Mouse (Mus musculus) midbrain, postnatal 0 days (tissue): ENCODE measurements around the gene Golm1. TPM values are rescaled to one million over a fixed set of nuclear protein-coding genes. Genes with fewer than 3 reads are reported as not detected.

Source experiments
- ATAC-seq: fragments of 200-750 bp; cut with Nextera tagmentation; 2 replicates; pipeline ENCODE4 v1.8.0; 2017; ENCODE audit warnings: moderate number of reproducible peaks, mild to moderate bottlenecking, moderate TSS enrichment, moderate library complexity; ENCODE audit not compliant: low FRiP score
- DNase-seq: peaks from one replicate; pipeline ENCODE4 v3.0.0-alpha.2; 2015; ENCODE audit warnings: low spot score
- H3K27ac ChIP-seq: fragments of 300-500 bp; sonication (generic); 2 replicates; pipeline ENCODE4 v1.5.1; 2014; ENCODE audit warnings: low read depth, mild to moderate bottlenecking, low read length, mixed read lengths
- H3K27me3 ChIP-seq: fragments of 300-500 bp; sonication (generic); 2 replicates; pipeline ENCODE4 v1.6.1; 2014; ENCODE audit warnings: low read length, control low read depth, mixed read lengths; ENCODE audit not compliant: insufficient read depth
- H3K36me3 ChIP-seq: fragments of 300-500 bp; sonication (generic); 2 replicates; pipeline ENCODE4 v1.6.1; 2014; ENCODE audit warnings: low read length, control low read depth, mixed read lengths; ENCODE audit not compliant: insufficient read depth
- H3K4me1 ChIP-seq: fragments of 300-500 bp; sonication (generic); 2 replicates; pipeline ENCODE4 v1.6.1; 2014; ENCODE audit warnings: mild to moderate bottlenecking, control low read depth, antibody characterized with exemption, low read length, mixed read lengths; ENCODE audit not compliant: insufficient read depth
- H3K4me2 ChIP-seq: fragments of 300-500 bp; sonication (generic); 2 replicates; pipeline ENCODE4 v1.6.1; 2014; ENCODE audit warnings: low read depth, mild to moderate bottlenecking, low read length, mixed read lengths; ENCODE audit not compliant: poor library complexity, severe bottlenecking
- H3K4me3 ChIP-seq: fragments of 300-500 bp; sonication (generic); 2 replicates; pipeline ENCODE4 v1.5.1; 2014; ENCODE audit warnings: low read depth, mild to moderate bottlenecking, low read length, moderate library complexity
- H3K9ac ChIP-seq: fragments of 300-500 bp; sonication (generic); replicated peaks from 2 replicates; pipeline ENCODE4 v1.6.1; 2014; ENCODE audit warnings: mild to moderate bottlenecking, low read length, moderate library complexity, mixed read lengths; ENCODE audit not compliant: poor library complexity, severe bottlenecking
- H3K9me3 ChIP-seq: fragments of 300-500 bp; sonication (generic); 2 replicates; pipeline ENCODE4 v1.6.1; 2016; ENCODE audit warnings: low read length, control low read depth
- CTCF ChIP-seq: IDR thresholded peaks from 2 replicates; pipeline ENCODE4 v1.5.1; 2016; ENCODE audit warnings: antibody characterized with exemption, mild to moderate bottlenecking
- WGBS: fragments of 180-500 bp; shearing (Covaris S2); extraction: QIAGEN DNeasy Blood & Tissue Kit; methylation state at CpG from one replicate; pipeline ENCODE4 v1.1.7; 2014; 5-methylcytosine and 5-hydroxymethylcytosine counted together
- polyA plus RNA-seq: library from polyadenylated mRNA; unstranded; fragments of >200 nt; fragmentation: Nextera tagmentation; extraction: Ambion mirVana; gene quantifications from 2 replicates; pipeline ENCODE4 v1.2.1, GENCODE M21; 2015
- total RNA-seq: library from RNA; depleted of rRNA; stranded (reverse); fragments of >200 nt; gene quantifications from 2 replicates; pipeline ENCODE4 v1.2.3, GENCODE M21; 2014

Golm1 gene
- total and polyA plus RNA-seq, 2 experiments from 2014 or later, result 13.0 to 15.3 TPM

DNA sequence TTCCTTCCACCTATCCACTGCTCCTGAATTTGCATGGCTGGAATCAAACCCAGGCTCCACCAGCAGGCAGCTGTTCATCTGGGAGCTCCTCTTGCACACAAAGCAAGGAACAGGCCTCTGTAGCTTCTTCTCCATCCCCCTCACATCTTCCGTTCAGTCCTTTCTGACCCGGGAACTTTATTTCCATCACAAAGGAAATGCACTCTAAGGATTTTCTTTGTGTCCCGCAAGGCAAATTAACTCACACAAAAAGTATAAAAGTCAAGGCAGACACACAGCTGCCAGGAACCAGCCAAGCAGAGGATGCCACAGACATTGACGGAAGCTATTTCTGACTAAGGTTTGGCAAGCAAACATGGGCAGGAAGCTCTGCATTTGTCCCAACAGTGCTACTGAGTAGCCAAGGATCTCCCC is 18.6 kb downstream of the Golm1 start:
- no peaks in the 10 kb centered on the region for H3K36me3 ChIP-seq
- no peak for TF ChIP-seq CTCF
- H3K4me2 ChIP-seq, result no peak overlapping the region
- no peak for DNase-seq
- H3K4me1 ChIP-seq, result peaks cover 7% of the 10 kb centered on the region
- no peak overlapping the region for H3K4me3 ChIP-seq
- H3K9me3 ChIP-seq, result no peaks in the 10 kb centered on the region
- WGBS, result 7% methylated on average over 4 of the region's 4 CpGs
- peak overlapping the region; percentile 38 for H3K27ac ChIP-seq
- ATAC-seq, result no peak
- no peak overlapping the region for H3K9ac ChIP-seq
- no peaks in the 10 kb centered on the region for H3K27me3 ChIP-seq

DNA sequence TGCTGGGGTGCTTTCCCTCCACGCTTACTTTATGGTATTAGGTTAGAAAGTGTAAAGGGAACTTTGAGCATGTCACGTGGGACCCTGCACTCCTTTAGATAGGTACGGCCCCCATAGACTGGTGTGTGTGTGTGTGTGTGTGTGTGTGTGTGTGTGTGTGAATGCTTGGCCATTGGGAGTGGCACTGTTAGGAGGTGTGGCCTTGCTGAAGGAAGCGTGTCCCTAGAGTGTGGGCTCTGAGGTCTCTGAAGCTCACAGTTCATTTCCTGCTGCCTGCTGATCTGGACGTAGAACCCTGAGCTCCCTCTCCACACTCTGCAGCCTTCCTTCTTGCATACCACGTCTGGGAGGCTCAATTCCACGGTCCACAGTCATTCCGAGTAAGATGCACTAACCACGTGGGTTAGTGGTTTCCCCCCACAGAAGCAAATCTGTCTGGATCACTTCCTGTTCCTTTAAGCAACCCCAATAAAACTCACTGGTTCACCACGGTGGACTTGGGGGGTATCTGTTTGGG is 19.2 kb downstream of the Golm1 start:
- DNase-seq (no peak), ATAC-seq (no peak)
- Histone ChIP-seq H3K4me3 (no peak overlapping the region), H3K27ac (peak overlapping the region; percentile 38; the same call in 1 of the 2 replicates), H3K9me3 (no peaks in the 10 kb centered on the region), H3K27me3 (no peaks in the 10 kb centered on the region), H3K4me2 (no peak overlapping the region), H3K4me1 (peaks cover 7% of the 10 kb centered on the region), H3K36me3 (no peaks in the 10 kb centered on the region), H3K9ac (no peak overlapping the region)
- TF ChIP-seq CTCF, result no peak
- WGBS, result 57% methylated on average over 10 of the region's 10 CpGs

DNA sequence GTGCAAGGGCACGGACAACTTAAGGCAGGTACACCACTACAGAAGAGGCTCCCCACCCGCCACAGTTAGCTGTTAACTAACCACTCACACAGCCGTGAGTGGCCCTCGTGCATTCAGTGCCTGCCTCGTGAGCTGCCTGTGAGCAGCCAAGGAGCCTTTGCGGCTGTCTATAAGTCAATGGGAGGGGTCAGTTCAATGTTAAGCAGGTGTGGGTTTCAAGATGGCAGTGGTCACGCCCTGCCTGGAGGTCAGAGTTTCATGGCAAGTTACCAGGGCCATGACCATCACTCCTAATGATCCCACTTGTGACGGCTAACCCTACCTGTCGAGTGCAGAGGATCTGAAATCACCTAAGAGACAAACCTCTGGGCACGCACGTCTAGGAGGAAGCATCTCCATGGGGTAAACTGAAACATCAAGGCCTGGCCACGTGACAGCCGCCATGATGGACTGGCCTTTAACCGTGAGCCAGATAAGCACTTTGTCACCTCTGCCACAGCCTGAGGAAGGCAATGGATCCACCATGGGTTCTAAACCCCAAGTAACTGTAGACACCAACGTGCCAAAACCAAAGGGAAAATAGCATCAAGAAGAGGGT is 19.8 kb downstream of the Golm1 start:
- Histone ChIP-seq H3K4me3 (no peak overlapping the region), H3K36me3 (no peaks in the 10 kb centered on the region), H3K27me3 (no peaks in the 10 kb centered on the region), H3K4me2 (no peak overlapping the region), H3K4me1 (peaks cover 7% of the 10 kb centered on the region), H3K9ac (no peak overlapping the region), H3K9me3 (no peaks in the 10 kb centered on the region), H3K27ac (no peak overlapping the region)
- 93% methylated on average over 15 of the region's 15 CpGs for WGBS
- ATAC-seq (no peak), DNase-seq (no peak)
- no peak for TF ChIP-seq CTCF

DNA sequence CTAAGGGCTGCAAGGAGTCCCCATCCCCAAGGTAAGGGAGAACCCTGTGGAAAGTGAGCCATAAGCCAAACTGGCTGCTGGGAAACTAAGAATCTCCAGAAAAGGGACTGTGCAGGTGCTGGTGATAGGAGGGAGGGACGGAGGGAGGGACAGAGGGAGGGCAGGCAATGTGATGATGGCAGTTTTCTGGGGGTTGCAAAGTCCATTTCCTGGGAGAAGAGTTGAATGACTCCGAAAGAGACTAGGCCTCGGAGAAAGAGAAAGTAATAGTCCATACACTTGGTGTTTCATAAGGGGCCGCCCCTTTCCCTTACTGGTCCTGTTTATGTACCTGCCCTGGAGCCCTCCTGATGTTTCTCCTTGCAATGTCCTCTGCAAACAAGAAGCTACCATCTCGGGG is 21.1 kb downstream of the Golm1 start:
- Histone ChIP-seq H3K4me2 (no peak overlapping the region), H3K4me3 (no peak overlapping the region), H3K27me3 (no peaks in the 10 kb centered on the region), H3K9ac (no peak overlapping the region), H3K9me3 (no peaks in the 10 kb centered on the region), H3K27ac (no peak overlapping the region), H3K36me3 (no peaks in the 10 kb centered on the region), H3K4me1 (peaks cover 7% of the 10 kb centered on the region)
- TF ChIP-seq CTCF, result no peak
- DNase-seq (no peak), ATAC-seq (no peak)
- WGBS, result 92% methylated on average over 5 of the region's 5 CpGs

DNA sequence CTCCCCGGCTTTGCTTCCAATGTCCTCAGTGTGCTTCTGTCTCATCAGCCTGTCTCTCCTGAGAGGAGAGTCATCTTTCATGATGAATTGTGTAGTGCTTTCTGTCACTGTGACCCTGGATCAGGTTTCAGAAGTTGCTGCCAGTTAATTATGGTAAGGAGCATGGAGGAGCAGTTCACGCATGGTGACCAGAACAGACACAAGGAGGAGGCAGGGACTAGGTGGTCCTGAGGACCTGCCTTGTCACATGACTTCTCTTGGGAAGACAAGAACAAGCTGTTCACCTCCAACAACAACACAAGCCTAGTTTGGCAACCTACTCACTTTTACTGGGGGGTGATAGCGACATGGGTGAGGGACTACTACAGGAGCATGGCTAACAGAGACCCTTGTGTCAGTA is 22.5 kb downstream of the Golm1 start:
- H3K27ac ChIP-seq, result no peak overlapping the region
- H3K4me2 ChIP-seq, result no peak overlapping the region
- H3K9ac ChIP-seq, result no peak overlapping the region
- 64% methylated on average over 3 of the region's 3 CpGs for WGBS
- no peak overlapping the region for H3K4me3 ChIP-seq
- ATAC-seq (no peak), DNase-seq (no peak)
- no peak for TF ChIP-seq CTCF
- no peaks in the 10 kb centered on the region for H3K9me3 ChIP-seq
- H3K27me3 ChIP-seq, result no peaks in the 10 kb centered on the region
- H3K36me3 ChIP-seq, result no peaks in the 10 kb centered on the region
- H3K4me1 ChIP-seq, result peaks cover 7% of the 10 kb centered on the region

DNA sequence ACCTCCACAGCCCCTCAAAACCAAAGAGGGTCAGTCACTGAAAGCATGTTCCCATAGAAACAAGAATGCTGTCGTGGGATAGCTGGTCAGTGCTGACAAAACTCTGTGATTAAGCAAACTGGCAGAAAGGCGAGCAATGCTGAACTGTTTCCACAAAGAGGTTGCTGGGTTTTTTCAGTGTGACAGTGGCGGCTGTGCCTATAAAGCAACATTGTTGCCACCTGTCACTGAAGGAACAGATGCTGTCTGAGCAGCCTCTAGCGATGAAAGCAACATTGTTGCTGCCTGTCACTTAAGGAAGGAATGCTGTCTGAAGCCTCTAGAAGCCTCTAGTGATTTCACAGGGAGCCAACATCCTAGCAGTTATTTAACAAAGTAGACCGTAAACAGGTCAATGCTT is 23.0 kb downstream of the Golm1 start:
- no peak overlapping the region for H3K27ac ChIP-seq
- TF ChIP-seq CTCF, result no peak
- H3K4me3 ChIP-seq, result no peak overlapping the region
- H3K4me2 ChIP-seq, result no peak overlapping the region
- 21% methylated on average over 5 of the region's 5 CpGs for WGBS
- no peak overlapping the region for H3K9ac ChIP-seq
- H3K9me3 ChIP-seq, result no peaks in the 10 kb centered on the region
- DNase-seq (peak; percentile 69), ATAC-seq (0 out of 2 replicates have a peak, but pooled peaks have one; percentile 17)
- no peaks in the 10 kb centered on the region for H3K36me3 ChIP-seq
- peaks cover 7% of the 10 kb centered on the region for H3K4me1 ChIP-seq
- no peaks in the 10 kb centered on the region for H3K27me3 ChIP-seq
